Mouse (Mus musculus) mouse embryonic stem cell (cell line): ENCODE measurements around the gene Dot1l.

ENCODE experiments used
- in situ Hi-C, 2 experiments: fragments of 300-500 bp; cut with MboI; formaldehyde crosslinking; loops; 1 replicate in 1 of 2; 3 replicates in 1 of 2; pipeline ENCODE4 v1.14.3; 2019 to 2020; ENCODE audit warnings: low sequenced_read_pairs in 2 of 2, low pct_unique_long_range_greater_than_20kb in 1 of 2, mixed read lengths in 1 of 2; ENCODE audit not compliant: unreplicated experiment in 1 of 2

Gene Dot1l

DNA sequence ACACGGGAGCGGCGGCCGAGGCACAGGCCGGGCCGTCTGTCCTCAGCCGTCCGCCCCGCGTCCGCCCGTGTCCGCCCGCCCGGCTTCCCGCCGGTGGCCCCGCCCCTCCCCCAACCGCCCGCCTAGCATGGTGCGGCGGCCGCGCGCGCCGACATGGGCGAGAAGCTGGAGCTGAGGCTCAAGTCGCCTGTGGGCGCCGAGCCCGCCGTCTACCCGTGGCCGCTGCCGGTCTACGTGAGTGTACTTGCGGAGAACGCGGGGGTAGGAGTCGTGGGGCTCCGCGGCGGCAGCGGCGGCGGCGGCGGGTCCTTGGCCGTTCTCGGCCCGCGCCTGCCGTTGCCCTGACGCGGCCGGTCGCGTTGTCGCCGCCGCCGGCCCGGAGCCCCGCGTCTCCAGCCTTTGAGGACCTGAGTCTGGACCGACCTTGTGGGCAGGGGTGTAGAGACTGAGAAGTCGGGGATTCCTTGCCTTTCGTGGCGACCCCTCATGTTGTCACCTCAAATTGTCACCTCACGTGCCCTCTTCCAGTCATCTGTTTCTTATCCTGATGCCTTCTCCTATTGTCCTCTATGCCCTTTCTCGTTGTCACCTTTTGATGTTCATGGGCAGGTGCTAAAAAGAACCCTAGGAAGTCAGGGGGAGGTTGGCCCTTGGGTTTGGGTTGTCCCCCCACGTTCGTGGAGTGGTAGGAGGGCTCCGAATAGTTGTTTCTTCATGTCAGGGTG lies 447 bp downstream of the Dot1l start:
- in situ Hi-C loops: no loop called here

DNA sequence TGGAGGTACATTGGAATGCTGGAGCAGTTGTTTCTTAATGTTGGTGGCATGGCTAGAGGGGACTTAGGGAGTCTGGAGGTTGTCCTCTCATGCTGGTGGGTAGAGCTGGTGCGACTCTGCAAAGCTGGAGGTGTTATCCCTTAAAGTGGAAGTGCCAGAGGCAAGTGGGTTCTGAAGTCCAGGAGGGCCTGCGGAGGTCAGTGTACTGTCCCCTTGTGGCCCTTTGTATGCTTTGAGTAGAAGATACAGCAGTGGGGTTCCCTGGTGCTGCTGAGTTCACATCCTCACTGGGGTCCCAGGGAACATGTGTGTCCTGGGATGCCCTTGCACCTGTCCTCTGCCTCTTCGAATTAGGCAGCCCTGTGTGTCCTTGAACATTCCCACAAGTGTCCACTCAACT lies 1.1 kb downstream of the Dot1l start:
- in situ Hi-C loops: no loop called here

DNA sequence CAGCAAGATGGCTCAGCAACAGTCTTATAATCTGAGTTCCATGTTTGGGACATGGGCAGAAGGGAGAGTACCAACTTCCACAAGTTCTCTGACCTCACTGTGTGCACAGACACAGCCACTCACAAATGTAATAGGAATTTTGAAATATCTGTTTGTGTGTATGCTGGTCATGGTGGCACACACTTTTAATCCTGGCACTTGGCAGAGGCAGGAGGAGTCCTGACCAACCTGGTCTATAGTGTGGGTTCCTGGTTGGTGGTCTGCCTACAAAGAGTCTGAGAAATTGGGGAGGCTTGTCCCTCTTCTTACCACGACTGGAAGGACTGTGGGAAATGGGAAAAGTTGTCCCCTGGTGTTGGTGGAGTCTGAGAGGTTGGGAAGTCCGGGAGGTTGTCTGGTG lies 1.5 kb downstream of the Dot1l start:
- in situ Hi-C loops: no loop called here

DNA sequence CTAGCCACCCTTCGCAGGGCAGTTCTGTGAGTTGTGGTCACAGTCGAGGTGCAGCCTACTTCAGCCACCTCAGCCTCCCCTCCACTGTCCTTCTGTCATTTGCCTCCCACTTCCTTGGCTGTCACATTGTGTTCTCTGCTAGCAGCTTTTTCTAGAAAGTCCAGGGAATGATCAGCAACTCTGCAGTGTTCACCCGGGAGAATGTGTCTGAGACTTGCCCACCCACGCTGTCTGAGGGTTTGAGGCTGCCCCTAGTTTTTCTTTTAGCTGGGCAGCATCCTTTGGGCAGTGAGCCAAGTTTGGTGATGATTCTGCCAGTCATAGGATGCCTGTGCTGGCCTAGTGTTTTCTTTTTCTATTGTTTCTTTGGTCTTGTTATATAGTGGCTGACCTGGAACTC lies 2.0 kb downstream of the Dot1l start:
- in situ Hi-C loops: no loop called here

DNA sequence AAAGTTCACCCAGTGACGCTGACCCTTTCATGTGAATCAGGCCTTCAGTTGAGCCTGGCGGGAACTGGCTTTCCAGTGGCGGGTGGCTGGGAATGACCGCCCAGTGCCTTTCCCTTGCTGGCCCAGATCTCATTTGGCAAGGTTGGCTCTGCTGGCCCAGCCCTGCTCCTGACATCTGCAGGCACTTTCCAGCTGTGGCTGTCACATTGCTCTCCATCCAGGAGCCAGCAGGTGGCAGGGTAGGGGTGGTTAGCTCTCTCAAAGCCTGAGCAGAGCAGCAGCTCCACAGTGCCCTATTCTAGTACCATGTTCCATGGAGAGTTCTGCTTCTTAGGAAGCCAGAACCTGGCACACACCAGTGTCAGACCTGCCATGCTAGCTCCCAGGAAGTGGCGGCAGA lies 2.7 kb downstream of the Dot1l start:
- in situ Hi-C loops: no loop called here

DNA sequence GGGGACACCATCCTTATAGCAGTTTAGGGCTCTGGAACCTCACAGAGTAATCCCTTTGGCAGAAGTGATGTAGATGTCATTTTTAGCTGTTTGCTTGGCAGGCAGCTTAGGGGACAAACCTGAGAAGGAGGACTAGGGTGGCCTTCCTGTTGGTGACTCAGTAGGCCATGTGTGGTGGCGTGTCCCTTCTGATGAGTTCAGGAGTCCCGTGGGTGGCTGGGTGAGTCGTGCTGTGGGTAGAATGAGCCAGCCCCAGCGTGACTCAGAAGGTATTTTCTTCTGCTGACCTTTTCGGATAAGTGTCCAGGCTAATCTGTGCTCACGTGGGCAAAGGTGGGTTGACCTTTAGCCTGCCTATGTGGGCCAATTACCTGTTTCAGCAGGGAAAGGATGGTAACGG lies 3.6 kb downstream of the Dot1l start:
- in situ Hi-C loops: no loop called here

DNA sequence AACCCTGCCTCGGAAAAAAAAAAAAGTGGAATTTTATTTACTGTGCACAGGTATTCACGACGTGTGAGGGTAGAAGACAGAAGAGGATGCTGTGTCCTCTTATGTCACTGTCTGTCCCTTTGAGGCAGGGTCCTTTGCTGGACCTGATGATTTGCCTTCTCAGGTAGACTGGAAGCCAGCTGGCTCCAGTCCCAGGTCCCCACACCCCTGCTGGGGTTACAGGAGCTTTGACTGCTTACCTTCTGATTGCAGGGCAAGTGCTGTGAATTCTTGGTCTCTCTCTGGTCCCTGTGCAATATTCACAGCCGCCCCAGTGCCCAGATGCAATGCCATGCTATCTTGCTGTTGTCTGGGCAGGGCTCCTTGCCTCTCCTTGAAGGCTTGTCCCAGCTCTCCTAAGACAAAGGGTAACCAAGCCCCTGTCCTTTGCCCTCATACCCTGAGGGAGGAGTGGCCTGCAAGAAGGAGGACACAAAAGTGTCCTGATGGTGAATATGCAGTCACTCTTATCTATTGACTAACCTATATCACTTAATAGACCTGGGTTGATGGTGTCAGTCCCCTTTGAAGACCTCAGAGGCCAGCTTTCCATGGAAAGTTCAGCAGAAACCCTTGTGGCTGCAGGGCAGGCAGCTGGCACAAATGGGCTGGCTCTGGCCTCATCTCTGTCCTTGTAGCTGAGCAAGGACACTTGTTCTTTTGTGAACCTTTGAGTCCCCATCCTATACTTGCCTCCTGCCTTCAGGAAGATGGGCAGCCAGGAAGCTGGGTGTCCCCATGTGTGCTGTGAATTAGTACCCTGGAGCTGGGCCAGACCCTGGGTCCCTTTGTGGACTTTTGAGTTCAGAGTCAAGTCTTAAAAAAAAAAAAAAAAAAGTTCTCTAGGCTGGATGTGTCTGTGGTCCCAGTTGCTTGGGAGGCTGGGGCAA lies 5.9 kb downstream of the Dot1l start:
- in situ Hi-C loops: no loop called here

DNA sequence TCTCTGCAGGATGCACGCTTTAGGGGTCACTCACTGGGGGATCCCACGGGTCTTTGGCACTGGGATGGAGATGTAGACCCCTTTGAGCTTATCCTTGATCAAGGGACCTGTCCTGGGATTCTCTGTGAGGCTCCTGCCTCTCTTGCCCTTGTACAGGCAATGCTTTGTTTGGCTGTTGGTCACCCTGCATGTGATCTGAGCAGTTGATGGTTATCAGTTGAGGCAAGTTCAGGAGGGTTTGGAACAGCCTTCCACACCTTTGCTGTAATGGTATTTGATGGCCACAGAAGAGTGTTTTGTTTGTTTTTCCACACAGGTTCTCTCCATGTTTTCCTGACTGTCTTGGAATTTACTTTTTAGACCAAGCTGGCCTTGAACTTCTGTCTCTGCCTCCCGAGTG lies 6.8 kb downstream of the Dot1l start:
- in situ Hi-C loops: no loop called here

DNA sequence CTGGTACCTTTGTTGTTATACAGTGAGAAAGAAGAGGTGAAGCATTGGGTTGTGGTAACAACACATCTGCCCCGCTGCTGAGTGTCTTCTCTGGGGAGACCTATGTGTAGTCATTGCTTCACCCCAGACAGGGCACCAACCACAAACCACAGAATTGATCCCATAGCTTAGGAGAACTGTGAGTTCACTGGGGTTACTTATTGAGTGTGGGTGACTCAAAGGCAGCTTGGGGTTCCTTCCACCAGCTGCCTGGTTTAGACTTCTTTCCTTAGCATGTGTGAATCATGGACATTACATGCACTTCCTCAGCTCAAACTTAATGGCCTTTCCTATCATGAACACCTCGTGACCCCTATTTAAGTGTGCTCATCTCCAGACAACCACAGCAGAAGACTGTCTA lies 8.5 kb downstream of the Dot1l start:
- in situ Hi-C loops: no loop called here

DNA sequence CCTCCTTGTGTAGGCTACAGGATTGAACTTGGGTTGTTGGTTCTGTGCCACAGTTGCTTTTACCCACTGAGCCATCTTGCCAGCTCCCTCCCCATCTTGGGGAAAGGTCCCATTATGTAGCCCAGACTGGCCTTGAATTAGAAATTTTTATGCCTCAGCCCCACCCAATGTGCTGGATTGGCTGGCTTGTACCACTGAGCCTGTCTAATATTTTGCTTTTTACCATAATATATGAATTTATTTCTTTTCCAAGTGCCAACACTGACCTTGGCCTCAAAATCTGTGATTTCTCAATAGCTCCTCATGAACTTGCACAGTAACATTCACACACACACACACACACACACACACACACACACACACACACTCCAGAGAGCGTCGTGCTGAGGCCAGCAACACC lies 10.7 kb downstream of the Dot1l start:
- in situ Hi-C loops: no loop called here

DNA sequence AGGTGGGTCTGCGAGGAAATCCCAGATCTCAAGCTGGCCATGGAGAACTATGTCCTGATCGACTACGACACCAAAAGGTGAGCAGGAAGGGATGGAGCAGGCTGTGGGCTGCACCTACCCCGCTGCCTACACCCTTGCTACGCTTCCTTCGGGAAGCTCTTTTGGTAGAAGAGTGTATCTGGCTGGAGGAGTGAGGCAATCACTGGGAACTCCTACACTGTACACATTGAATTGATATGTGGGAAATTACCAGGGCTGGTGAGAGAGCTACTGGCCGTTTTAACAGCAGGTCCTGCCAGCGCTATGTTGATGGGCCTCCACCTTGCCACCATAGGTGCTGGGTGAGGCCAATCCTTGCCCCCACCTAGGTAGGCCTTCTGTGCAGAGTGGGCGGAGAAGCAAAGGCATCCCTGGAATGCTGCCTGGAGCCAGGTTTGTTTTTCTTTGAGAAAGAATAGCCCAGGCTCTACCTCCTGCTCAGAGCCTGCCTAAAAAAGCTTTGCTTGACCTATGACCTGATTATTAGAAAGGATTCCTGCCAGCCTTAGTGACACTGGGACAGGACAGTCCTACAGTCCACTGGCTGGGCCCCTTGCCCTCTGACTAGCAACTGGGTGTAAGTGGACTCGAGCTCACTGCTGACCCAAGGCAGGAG lies 11.3 kb downstream of the Dot1l start:
- in situ Hi-C loops: no loop called here

DNA sequence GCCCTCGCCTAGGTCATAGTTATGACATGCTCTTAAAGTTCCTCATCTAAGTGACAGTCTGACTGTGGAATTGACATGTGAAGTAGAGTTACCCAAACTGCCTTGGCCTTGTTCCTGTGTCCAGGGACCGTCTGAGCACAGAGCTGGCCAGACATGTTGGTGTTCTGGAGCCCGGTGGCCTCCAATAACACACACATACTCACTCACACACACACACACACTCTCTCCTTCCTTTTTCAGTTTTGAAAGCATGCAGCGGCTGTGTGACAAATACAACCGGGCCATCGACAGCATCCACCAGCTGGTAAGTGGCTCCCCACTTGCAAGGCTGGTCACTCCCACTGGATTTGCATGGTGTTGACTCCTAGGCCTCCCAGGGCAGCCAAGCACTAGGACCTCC lies 13.4 kb downstream of the Dot1l start:
- in situ Hi-C loops: no loop called here

DNA sequence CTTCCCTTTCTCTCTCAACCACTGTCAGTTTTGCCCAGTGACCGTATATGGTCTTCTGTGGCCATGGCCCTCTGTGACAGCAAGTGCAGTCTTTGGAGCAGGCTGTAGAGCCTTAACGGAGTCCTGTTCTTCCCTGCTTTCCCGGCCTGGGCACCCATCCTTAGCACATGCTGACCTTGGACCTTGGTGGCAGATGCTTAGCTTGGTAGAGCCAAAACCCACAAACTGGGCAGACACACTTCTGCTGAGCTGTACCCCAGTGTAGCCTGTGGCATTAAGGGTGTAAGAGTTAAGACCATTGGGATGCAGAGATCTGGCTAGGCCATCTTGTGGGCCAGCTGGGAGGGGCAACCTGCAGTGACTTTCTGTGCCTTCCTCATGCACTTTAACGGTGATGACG lies 18.8 kb downstream of the Dot1l start:
- in situ Hi-C loops: no loop called here

DNA sequence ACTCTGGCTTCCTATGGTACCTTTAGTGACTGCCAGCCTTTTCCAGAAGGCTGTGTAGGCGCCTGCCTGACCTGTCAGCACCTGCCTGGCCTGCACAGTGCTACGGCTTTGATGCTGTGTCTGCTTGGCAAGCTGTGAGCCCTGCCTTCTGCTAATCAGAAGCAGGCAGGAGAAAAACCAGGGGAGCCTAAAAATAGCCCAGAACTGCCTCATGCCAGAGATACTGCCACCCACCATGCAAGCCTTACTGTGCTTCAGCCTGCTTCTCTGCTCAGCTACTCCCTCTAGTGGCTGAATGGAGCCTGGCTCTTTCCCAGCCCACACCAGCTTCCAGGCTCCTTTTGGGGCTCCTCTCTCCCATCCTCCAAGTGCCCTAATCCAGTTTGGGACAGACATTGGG lies 19.5 kb downstream of the Dot1l start:
- in situ Hi-C loops: no loop called here

DNA sequence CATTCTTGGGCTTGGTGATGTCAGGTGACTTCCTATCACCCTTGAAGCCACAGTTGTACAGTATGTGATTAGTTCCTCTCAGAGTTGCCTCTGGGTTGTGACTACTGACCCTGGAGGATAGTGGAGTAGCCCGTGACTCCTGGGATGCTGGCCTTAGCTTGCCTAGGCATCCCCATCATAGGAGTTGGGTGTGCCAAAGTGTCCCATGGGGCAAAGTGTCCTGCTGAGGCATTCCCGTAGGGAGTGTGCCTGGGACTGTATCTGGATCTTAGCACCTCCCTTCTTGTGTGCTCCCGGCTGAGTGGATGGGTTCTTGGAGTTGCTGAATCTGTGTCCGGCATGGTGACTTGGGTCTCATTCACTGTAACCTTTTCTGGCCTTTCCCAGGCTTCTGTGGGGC lies 20.0 kb downstream of the Dot1l start:
- in situ Hi-C loops: loop anchor here in 1 of 2 experiments (5.0 kb wide), 1 partner anchor 63 kb away; no protein-coding TSS in a partner anchor

DNA sequence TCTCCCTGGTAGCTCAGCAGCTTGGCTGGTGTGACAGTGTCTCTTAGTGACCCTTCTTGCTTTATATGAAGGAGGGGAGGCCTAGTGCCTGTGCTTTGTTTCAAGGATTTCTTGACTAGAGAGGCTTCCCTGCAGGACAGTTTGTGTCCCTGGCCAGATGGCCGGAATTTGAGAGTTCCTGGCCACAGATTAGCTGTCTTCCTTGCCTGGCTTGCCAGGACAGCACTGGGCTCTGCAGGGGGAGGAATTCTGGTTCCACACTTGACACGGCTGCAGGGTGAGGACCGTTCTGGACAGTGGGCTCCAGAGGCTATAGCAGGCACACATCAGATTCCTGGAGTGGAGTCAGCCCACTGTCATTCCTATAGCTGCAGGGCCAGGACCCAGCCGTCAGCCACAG lies 20.7 kb downstream of the Dot1l start:
- in situ Hi-C loops: loop anchor here in 1 of 2 experiments (5.0 kb wide), 1 partner anchor 63 kb away; no protein-coding TSS in a partner anchor

DNA sequence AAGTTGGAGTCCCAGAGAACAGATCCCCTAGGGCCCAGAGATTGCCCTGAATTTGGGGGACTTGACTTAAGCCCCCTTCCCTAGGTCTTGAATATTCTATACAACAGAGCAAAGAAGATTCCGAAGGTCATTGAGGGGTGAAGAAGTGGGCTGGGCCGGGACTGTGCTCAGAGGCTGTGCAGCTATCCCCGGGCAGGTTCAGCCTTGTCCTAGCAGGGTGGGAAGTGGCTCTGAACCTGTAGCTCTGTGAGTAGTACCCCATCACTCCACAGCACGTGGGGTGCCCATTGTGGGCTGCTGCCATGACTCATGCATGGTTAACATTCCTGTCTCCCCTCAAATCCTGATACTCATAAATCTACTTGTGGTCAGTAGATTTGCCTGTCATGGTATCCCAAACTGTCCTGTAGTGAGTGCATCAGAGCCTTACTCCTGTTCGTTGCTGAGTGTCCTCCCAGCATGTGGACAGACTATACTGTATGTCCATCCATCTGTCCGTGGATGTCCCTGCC lies 21.4 kb downstream of the Dot1l start:
- in situ Hi-C loops: loop anchor here in 1 of 2 experiments (5.0 kb wide), 1 partner anchor 64 kb away; no protein-coding TSS in a partner anchor

DNA sequence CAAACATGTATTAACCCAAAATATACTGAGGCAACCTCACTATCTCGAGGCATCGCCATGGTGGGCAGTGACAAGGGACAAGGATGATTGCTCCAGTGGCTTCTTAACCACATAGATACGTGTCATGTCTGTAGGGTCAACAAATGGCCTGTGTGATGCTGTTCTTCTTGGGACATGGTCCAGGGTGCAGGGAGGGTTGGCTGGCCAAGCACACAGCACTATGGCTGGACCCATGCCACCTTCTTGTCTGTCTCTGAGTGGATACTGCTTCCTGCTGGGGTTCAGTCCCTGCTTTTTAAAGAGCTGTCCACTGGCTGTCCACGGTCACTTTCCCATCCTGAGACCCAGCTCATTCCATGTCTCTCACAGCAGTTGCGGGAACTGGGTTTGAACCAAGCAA lies 22.1 kb downstream of the Dot1l start:
- in situ Hi-C loops: loop anchor here in 1 of 2 experiments (5.0 kb wide), 1 partner anchor 65 kb away; no protein-coding TSS in a partner anchor

DNA sequence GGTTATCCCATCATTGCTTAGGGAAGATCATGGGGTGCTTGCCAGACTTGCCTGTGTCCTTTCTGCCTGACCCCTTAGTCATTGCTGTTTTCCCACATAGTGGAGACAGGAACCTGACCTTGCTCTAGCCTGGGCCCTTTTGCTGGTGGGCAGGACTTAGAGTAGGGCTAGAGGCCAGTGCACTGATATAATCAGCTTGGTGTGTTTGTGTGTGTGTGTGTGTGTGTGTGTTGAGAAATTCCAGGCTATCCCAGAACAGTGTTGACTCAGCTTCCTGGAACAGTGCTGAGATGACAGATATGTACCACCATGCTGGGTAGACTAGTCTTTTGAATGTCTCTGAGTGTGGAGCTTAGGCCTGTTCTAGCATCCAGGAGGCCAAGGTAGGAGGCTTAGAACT lies 24.6 kb downstream of the Dot1l start:
- in situ Hi-C loops: loop anchor here in 1 of 2 experiments (5.0 kb wide), 1 partner anchor 67 kb away; no protein-coding TSS in a partner anchor
